Mouse (Mus musculus) bone marrow macrophage, adult 2 months (primary cell): ENCODE measurements at regions not wholly inside any gene's neighbourhood (a gene's known extent, or its start where the extent isn't known, plus 50 kb on each side); places are given as distances from the start of the nearest gene placed in this dataset.

Source experiments
- H3K27ac ChIP-seq: 2 replicates; pipeline ENCODE4 v1.5.1; 2012; ENCODE audit warnings: low read depth, low read length; ENCODE audit not compliant: insufficient read depth
- H3K4me1 ChIP-seq: 2 replicates; pipeline ENCODE4 v1.6.1; 2012; ENCODE audit warnings: low read length; ENCODE audit not compliant: control insufficient read depth, insufficient read depth
- H3K4me3 ChIP-seq: 2 replicates; pipeline ENCODE4 v1.5.1; 2012; ENCODE audit warnings: mild to moderate bottlenecking, low read length, moderate library complexity; ENCODE audit not compliant: insufficient read depth
- CTCF ChIP-seq: IDR thresholded peaks from 2 replicates; pipeline ENCODE4 v1.5.1; 2012; ENCODE audit warnings: low read depth, mild to moderate bottlenecking, low read length, moderate library complexity
- POLR2A ChIP-seq: IDR thresholded peaks from 2 replicates; pipeline ENCODE4 v1.6.1; 2012; ENCODE audit warnings: mild to moderate bottlenecking, low read depth, low read length, borderline replicate concordance

GRCm38 (mm10) chr13:97662741-97663140 is 97.7 kb downstream of the Gm10260 start:
- Histone ChIP-seq H3K27ac (no peak overlapping the region), H3K4me3 (no peak overlapping the region), H3K4me1 (peaks cover 28% of the 10 kb centered on the region)
- TF ChIP-seq CTCF (no peak), POLR2A (no peak)

- Histone ChIP-seq H3K27ac (no peak overlapping the region), H3K4me1 (peaks cover 18% of the 10 kb centered on the region), H3K4me3 (no peak overlapping the region)
- TF ChIP-seq POLR2A, result no peak
- no peak for TF ChIP-seq CTCF
These were observed 103.8 kb downstream of the Gm10260 start for GRCm38 (mm10) chr13:97656618-97657017.

- no peak overlapping the region for H3K27ac ChIP-seq
- H3K4me3 ChIP-seq, result no peak overlapping the region
- 0 out of 2 replicates have a peak, but pooled peaks cover 3% of the 10 kb centered on the region for H3K4me1 ChIP-seq
- TF ChIP-seq CTCF, result no peak
- TF ChIP-seq POLR2A, result no peak
These were observed 108.2 kb downstream of the Gm10260 start for GRCm38 (mm10) chr13:97652279-97652678.

- Histone ChIP-seq H3K27ac (no peak overlapping the region), H3K4me3 (no peak overlapping the region), H3K4me1 (0 out of 2 replicates have a peak, but pooled peaks cover 3% of the 10 kb centered on the region)
- TF ChIP-seq POLR2A, result no peak
- no peak for TF ChIP-seq CTCF
These were observed 108.7 kb downstream of the Gm10260 start for GRCm38 (mm10) chr13:97651761-97652160.

GRCm38 (mm10) chr13:97651176-97651575 is 109.3 kb downstream of the Gm10260 start:
- Histone ChIP-seq H3K4me3 (no peak overlapping the region), H3K27ac (no peak overlapping the region), H3K4me1 (peaks cover 5% of the 10 kb centered on the region)
- TF ChIP-seq CTCF, result no peak
- no peak for TF ChIP-seq POLR2A

GRCm38 (mm10) chr13:97650191-97650590 is 110.2 kb downstream of the Gm10260 start:
- H3K4me1 ChIP-seq, result peaks cover 14% of the 10 kb centered on the region
- no peak overlapping the region for H3K27ac ChIP-seq
- no peak for TF ChIP-seq POLR2A
- TF ChIP-seq CTCF, result no peak
- no peak overlapping the region for H3K4me3 ChIP-seq

- H3K4me1 ChIP-seq, result peaks cover 18% of the 10 kb centered on the region
- no peak for TF ChIP-seq CTCF
- no peak for TF ChIP-seq POLR2A
- H3K4me3 ChIP-seq, result no peak overlapping the region
- H3K27ac ChIP-seq, result no peak overlapping the region
These were observed 112.9 kb downstream of the Gm10260 start for GRCm38 (mm10) chr13:97647486-97647885.

GRCm38 (mm10) chr13:97646021-97646385 is 114.4 kb downstream of the Gm10260 start:
- Histone ChIP-seq H3K4me1 (peaks cover 18% of the 10 kb centered on the region), H3K27ac (no peak overlapping the region), H3K4me3 (no peak overlapping the region)
- TF ChIP-seq POLR2A (no peak), CTCF (no peak)

GRCm38 (mm10) chr13:97645107-97646020 is 115.1 kb downstream of the Gm10260 start:
- TF ChIP-seq POLR2A (no peak), CTCF (no peak)
- H3K27ac ChIP-seq, result peak overlapping the region; percentile 48
- peaks cover 18% of the 10 kb centered on the region for H3K4me1 ChIP-seq
- H3K4me3 ChIP-seq, result no peak overlapping the region

- Histone ChIP-seq H3K4me1 (peaks cover 5% of the 10 kb centered on the region), H3K4me3 (no peak overlapping the region), H3K27ac (no peak overlapping the region)
- TF ChIP-seq POLR2A (no peak), CTCF (no peak)
These were observed 120.2 kb downstream of the Gm10260 start for GRCm38 (mm10) chr13:97640236-97640635.
